Mouse (Mus musculus) stomach, embryonic 14.5 days (tissue): ENCODE results near the gene Dao. TPM values are rescaled to one million over a fixed set of nuclear protein-coding genes. Genes with fewer than 3 reads are reported as not detected.

Source experiments
- ATAC-seq: fragments of 200-750 bp; cut with Nextera tagmentation; 2 replicates; pipeline ENCODE4 v1.8.0; 2017; ENCODE audit warnings: low read depth, moderate TSS enrichment; ENCODE audit not compliant: insufficient number of reproducible peaks, insufficient read depth, low FRiP score
- H3K27ac ChIP-seq: fragments of 300-500 bp; sonication (generic); 2 replicates; pipeline ENCODE4 v1.5.1; 2014; ENCODE audit warnings: mild to moderate bottlenecking, low read length, moderate library complexity, mixed read lengths
- H3K27me3 ChIP-seq: fragments of 300-500 bp; sonication (generic); 2 replicates; pipeline ENCODE4 v1.6.1; 2014; ENCODE audit warnings: low read length, control low read depth, mixed read lengths; ENCODE audit not compliant: control insufficient read depth, insufficient read depth
- H3K36me3 ChIP-seq: fragments of 300-500 bp; sonication (generic); 2 replicates; pipeline ENCODE4 v1.6.1; 2014; ENCODE audit warnings: mild to moderate bottlenecking, control low read depth, low read length, moderate library complexity, mixed read lengths; ENCODE audit not compliant: control insufficient read depth, insufficient read depth
- H3K4me1 ChIP-seq: fragments of 300-500 bp; sonication (generic); 2 replicates; pipeline ENCODE4 v1.6.1; 2014; ENCODE audit warnings: low read length, control low read depth, mixed read lengths; ENCODE audit not compliant: control insufficient read depth, insufficient read depth
- H3K4me2 ChIP-seq: fragments of 300-500 bp; sonication (generic); replicated peaks from 2 replicates; pipeline ENCODE4 v1.6.1; 2014; ENCODE audit warnings: low read depth, low read length, control low read depth
- H3K4me3 ChIP-seq: fragments of 300-500 bp; sonication (generic); 2 replicates; pipeline ENCODE4 v1.5.1; 2014; ENCODE audit warnings: low read depth, low read length, control low read depth
- H3K9ac ChIP-seq: fragments of 300-500 bp; sonication (generic); replicated peaks from 2 replicates; pipeline ENCODE4 v1.6.1; 2014; ENCODE audit warnings: low read depth, mild to moderate bottlenecking, control low read depth, low read length, moderate library complexity, mixed read lengths
- H3K9me3 ChIP-seq: fragments of 300-500 bp; sonication (generic); 2 replicates; pipeline ENCODE4 v1.6.1; 2016; ENCODE audit warnings: low read depth, low read length, control low read depth; ENCODE audit not compliant: control insufficient read depth
- WGBS: fragments of 180-500 bp; shearing (Covaris S2); extraction: QIAGEN DNeasy Blood & Tissue Kit; methylation state at CpG from one replicate; pipeline ENCODE4 v1.1.7; 2014; 5-methylcytosine and 5-hydroxymethylcytosine counted together
- polyA plus RNA-seq: library from polyadenylated mRNA; unstranded; fragments of >200 nt; fragmentation: Nextera tagmentation; extraction: Ambion mirVana; gene quantifications from 2 replicates; pipeline ENCODE4 v1.2.1, GENCODE M21; 2014

Gene Dao
- polyA plus RNA-seq, 1 experiment from 2014 or later, result 0.16 TPM

GRCm38 (mm10) chr5:114072262-114072661 is 68.8 kb downstream of the Dao start:
- H3K9me3 ChIP-seq, result no peaks in the 10 kb centered on the region
- 39% methylated on average over 2 of the region's 2 CpGs for WGBS
- no peak for ATAC-seq
- no peaks in the 10 kb centered on the region for H3K4me1 ChIP-seq
- H3K27ac ChIP-seq, result no peak overlapping the region
- no peak overlapping the region for H3K4me3 ChIP-seq
- no peak overlapping the region for H3K9ac ChIP-seq
- H3K4me2 ChIP-seq, result no peak overlapping the region
- no peaks in the 10 kb centered on the region for H3K27me3 ChIP-seq
- no peaks in the 10 kb centered on the region for H3K36me3 ChIP-seq

Other genes with a start within 250 kb of the Dao start
- 30.5 and 34.6 TPM in 2 replicates for gene Sart3, start 231.2 kb upstream of the Dao start, polyA plus RNA-seq
- gene Iscu, start 231.0 kb upstream of the Dao start, polyA plus RNA-seq, result 106 and 117 TPM in 2 replicates
- gene Tmem119, start 203.2 kb upstream of the Dao start, polyA plus RNA-seq, result 46.1 and 49.0 TPM in 2 replicates
- 2.9 and 4.5 TPM in 2 replicates for gene Selplg, start 171.1 kb upstream of the Dao start, polyA plus RNA-seq
- 131 and 145 TPM in 2 replicates for gene Coro1c, start 94.9 kb upstream of the Dao start, polyA plus RNA-seq
- 22.2 and 25.0 TPM in 2 replicates for gene Ssh1, start 9.8 kb upstream of the Dao start, polyA plus RNA-seq
- gene Usp30, start 61.8 kb downstream of the Dao start, polyA plus RNA-seq, result 10.2 and 10.5 TPM in 2 replicates
- 2.9 and 3.0 TPM in 2 replicates for gene Svop, start 87.9 kb downstream of the Dao start, polyA plus RNA-seq
- 9.6 and 10.0 TPM in 2 replicates for gene Alkbh2, start 124.5 kb downstream of the Dao start, polyA plus RNA-seq
- 24.1 and 28.8 TPM in 2 replicates for gene Ung, start 126.7 kb downstream of the Dao start, polyA plus RNA-seq
- 2.5 and 3.3 TPM in 2 replicates for gene Acacb, start 142.8 kb downstream of the Dao start, polyA plus RNA-seq